Mouse (Mus musculus) CH12.LX (cell line): ENCODE results near the gene Kcnh6. TPM values are rescaled to one million over a fixed set of nuclear protein-coding genes. Genes with fewer than 3 reads are reported as not detected.

Source experiments
- DNase-seq: peaks from one replicate; pipeline ENCODE4 v3.0.0-alpha.2; 2013; ENCODE audit errors: extremely low read depth
- H3K27ac ChIP-seq: 2 replicates; pipeline ENCODE4 v1.5.1; 2012; ENCODE audit warnings: low read depth, mild to moderate bottlenecking, control low read depth, moderate library complexity; ENCODE audit not compliant: insufficient read depth
- H3K27me3 ChIP-seq: replicated peaks from 2 replicates; pipeline ENCODE3; 2012; ENCODE audit warnings: inconsistent platforms
- H3K36me3 ChIP-seq, 2 experiments: replicated peaks in 1 of 2; 2 replicates each; pipeline versions ENCODE3 to v1.6.1; 2012; ENCODE audit warnings: inconsistent platforms in 1 of 2, low read length in 1 of 2, mild to moderate bottlenecking in 1 of 2, mixed read lengths in 1 of 2, moderate library complexity in 1 of 2; ENCODE audit not compliant: control insufficient read depth in 1 of 2, insufficient read depth in 1 of 2
- H3K4me1 ChIP-seq, 2 experiments: 2 replicates each; pipeline ENCODE4 v1.6.1; 2012; ENCODE audit warnings: inconsistent platforms in 1 of 2, moderate library complexity in 1 of 2; ENCODE audit not compliant: insufficient read depth in 2 of 2, control insufficient read depth in 1 of 2
- H3K4me2 ChIP-seq: 2 replicates; pipeline ENCODE4 v1.6.1; 2012; ENCODE audit warnings: low read depth, mild to moderate bottlenecking, control low read depth; ENCODE audit not compliant: poor library complexity, insufficient read depth, severe bottlenecking
- H3K4me3 ChIP-seq, 3 experiments: fragments of 150-350 bp in 1 of 3; sonication (generic) in 1 of 3; replicated peaks in 1 of 3; 2 replicates each; pipeline versions ENCODE3 to v1.5.1; 2011 to 2012; ENCODE audit warnings: low read depth in 2 of 3, low read length in 2 of 3, mild to moderate bottlenecking in 2 of 3, moderate library complexity in 2 of 3, control low read depth in 1 of 3, improper control_type of control experiment in 1 of 3, inconsistent platforms in 1 of 3, mixed read lengths in 1 of 3; ENCODE audit not compliant: poor library complexity in 1 of 3
- H3K79me2 ChIP-seq: replicated peaks from 2 replicates; pipeline ENCODE4 v1.6.1; 2012; ENCODE audit warnings: mild to moderate bottlenecking, moderate library complexity; ENCODE audit not compliant: control insufficient read depth, poor library complexity, insufficient read depth, severe bottlenecking; ENCODE audit errors: extremely low read depth
- H3K9ac ChIP-seq: 2 replicates; pipeline ENCODE4 v1.6.1; 2012; ENCODE audit warnings: low read depth, mild to moderate bottlenecking, control low read depth, moderate library complexity; ENCODE audit not compliant: insufficient read depth
- H3K9me3 ChIP-seq: replicated peaks from 2 replicates; pipeline ENCODE3; 2012; ENCODE audit warnings: low read length, inconsistent platforms, mixed read lengths
- CHD1 ChIP-seq: IDR thresholded peaks from 2 replicates; pipeline ENCODE4 v1.6.1; 2012; ENCODE audit warnings: low read depth, low read length, improper control_type of control experiment, inconsistent platforms
- CHD2 ChIP-seq: IDR thresholded peaks from 2 replicates; pipeline ENCODE4 v1.6.1; 2011; ENCODE audit warnings: low read length, improper control_type of control experiment
- CTCF ChIP-seq, 2 experiments: IDR thresholded peaks in 1 of 2; conservative IDR thresholded peaks in 1 of 2; 2 replicates each; pipeline ENCODE4 v1.5.1; 2011 to 2012; ENCODE audit warnings: low read depth in 2 of 2, low read length in 2 of 2, improper control_type of control experiment in 1 of 2, inconsistent platforms in 1 of 2, mild to moderate bottlenecking in 1 of 2, moderate library complexity in 1 of 2
- EP300 ChIP-seq: IDR thresholded peaks from 2 replicates; pipeline ENCODE4 v1.6.1; 2011; ENCODE audit warnings: low read length, improper control_type of control experiment
- ETS1 ChIP-seq: conservative IDR thresholded peaks from 2 replicates; pipeline ENCODE4 v1.6.1; 2012; ENCODE audit warnings: low read depth, mild to moderate bottlenecking, inconsistent platforms, low read length, improper control_type of control experiment, moderate library complexity
- JUN ChIP-seq: IDR thresholded peaks from 2 replicates; pipeline ENCODE4 v1.6.1; 2011; ENCODE audit warnings: low read depth, mild to moderate bottlenecking, low read length, improper control_type of control experiment, moderate library complexity; ENCODE audit not compliant: insufficient read depth
- JUND ChIP-seq: conservative IDR thresholded peaks from 2 replicates; pipeline ENCODE4 v1.6.1; 2011; ENCODE audit warnings: low read depth, low read length, improper control_type of control experiment
- MAX ChIP-seq: IDR thresholded peaks from 2 replicates; pipeline ENCODE4 v1.6.1; 2011; ENCODE audit warnings: low read length, improper control_type of control experiment
- MEF2A ChIP-seq: IDR thresholded peaks from 2 replicates; pipeline ENCODE4 v1.6.1; 2014; ENCODE audit warnings: low read depth, mild to moderate bottlenecking, inconsistent platforms, low read length, improper control_type of control experiment, borderline replicate concordance
- MXI1 ChIP-seq: IDR thresholded peaks from 2 replicates; pipeline ENCODE4 v1.6.1; 2011; ENCODE audit warnings: mild to moderate bottlenecking, low read depth, low read length, improper control_type of control experiment
- NRF1 ChIP-seq: IDR thresholded peaks from 2 replicates; pipeline ENCODE4 v1.6.1; 2014; ENCODE audit warnings: low read depth, mild to moderate bottlenecking, inconsistent platforms, low read length, improper control_type of control experiment, moderate library complexity
- POLR2A ChIP-seq: IDR thresholded peaks from 2 replicates; pipeline ENCODE4 v1.6.1; 2011; ENCODE audit warnings: low read depth, mild to moderate bottlenecking, improper control_type of control experiment, low read length
- POLR2AphosphoS2 ChIP-seq: IDR thresholded peaks from 2 replicates; pipeline ENCODE4 v1.6.1; 2011; ENCODE audit warnings: low read depth, low read length, improper control_type of control experiment
- RAD21 ChIP-seq: IDR thresholded peaks from 2 replicates; pipeline ENCODE4 v1.6.1; 2011; ENCODE audit warnings: low read depth, mild to moderate bottlenecking, low read length, improper control_type of control experiment, moderate library complexity
- SIN3A ChIP-seq: IDR thresholded peaks from 2 replicates; pipeline ENCODE4 v1.6.1; 2012; ENCODE audit warnings: low read length, improper control_type of control experiment, inconsistent platforms
- SMC3 ChIP-seq: IDR thresholded peaks from 2 replicates; pipeline ENCODE4 v1.6.1; 2011; ENCODE audit warnings: low read depth, low read length, improper control_type of control experiment
- TBP ChIP-seq: conservative IDR thresholded peaks from 2 replicates; pipeline ENCODE4 v1.6.1; 2011; ENCODE audit warnings: low read depth, low read length, improper control_type of control experiment
- TCF12 ChIP-seq: IDR thresholded peaks from 2 replicates; pipeline ENCODE4 v1.6.1; 2014; ENCODE audit warnings: low read depth, mild to moderate bottlenecking, inconsistent platforms, low read length, improper control_type of control experiment
- UBTF ChIP-seq: IDR thresholded peaks from 2 replicates; pipeline ENCODE4 v1.6.1; 2012; ENCODE audit warnings: low read depth, mild to moderate bottlenecking, inconsistent platforms, low read length, improper control_type of control experiment, moderate library complexity
- USF1 ChIP-seq: IDR thresholded peaks from 2 replicates; pipeline ENCODE4 v1.6.1; 2014; ENCODE audit warnings: low read depth, mild to moderate bottlenecking, inconsistent platforms, low read length, improper control_type of control experiment
- USF2 ChIP-seq: conservative IDR thresholded peaks from 2 replicates; pipeline ENCODE4 v1.6.1; 2011; ENCODE audit warnings: low read depth, low read length, improper control_type of control experiment
- ZKSCAN1 ChIP-seq: IDR thresholded peaks from 2 replicates; pipeline ENCODE4 v1.6.1; 2012; ENCODE audit warnings: low read depth, inconsistent platforms, low read length, improper control_type of control experiment, borderline replicate concordance
- ZMIZ1 ChIP-seq: IDR thresholded peaks from 2 replicates; pipeline ENCODE4 v1.6.1; 2012; ENCODE audit warnings: low read depth, mild to moderate bottlenecking, inconsistent platforms, low read length, improper control_type of control experiment
- ZNF384 ChIP-seq: IDR thresholded peaks from 2 replicates; pipeline ENCODE4 v1.6.1; 2012; ENCODE audit warnings: low read depth, low read length, improper control_type of control experiment, inconsistent platforms
- dilution Hi-C: fragments of 300-500 bp; cut with MboI; formaldehyde crosslinking; loops from 2 replicates; pipeline ENCODE4 v1.14.3; 2020; ENCODE audit warnings: low sequenced_read_pairs; ENCODE audit not compliant: extremely low pct_unique_long_range_greater_than_20kb, extremely low pct_ligation_motif_present
- in situ Hi-C: fragments of 300-500 bp; cut with MboI; formaldehyde crosslinking; loops from 3 replicates; pipeline ENCODE4 v1.14.3; 2019; ENCODE audit warnings: low sequenced_read_pairs, low pct_ligation_motif_present, low pct_unique_long_range_greater_than_20kb, mixed read lengths
- polyA plus RNA-seq: library from polyadenylated mRNA; unstranded; fragments of >175 nt; gene quantifications from 2 replicates; pipeline ENCODE4 v1.2.1, GENCODE M21; 2012; ENCODE audit warnings: low read depth; ENCODE audit not compliant: insufficient read length
- total RNA-seq, 2 experiments: library from RNA; depleted of rRNA; stranded (reverse); fragments of 300-350 nt in 1 of 2; fragments of >200 nt in 1 of 2; gene quantifications; 2 replicates each; pipeline ENCODE4 v1.2.3; 2012 to 2014

Kcnh6 gene
- total and polyA plus RNA-seq, 3 experiments = 0.19 to 0.25 TPM; not detected in 1

DNA sequence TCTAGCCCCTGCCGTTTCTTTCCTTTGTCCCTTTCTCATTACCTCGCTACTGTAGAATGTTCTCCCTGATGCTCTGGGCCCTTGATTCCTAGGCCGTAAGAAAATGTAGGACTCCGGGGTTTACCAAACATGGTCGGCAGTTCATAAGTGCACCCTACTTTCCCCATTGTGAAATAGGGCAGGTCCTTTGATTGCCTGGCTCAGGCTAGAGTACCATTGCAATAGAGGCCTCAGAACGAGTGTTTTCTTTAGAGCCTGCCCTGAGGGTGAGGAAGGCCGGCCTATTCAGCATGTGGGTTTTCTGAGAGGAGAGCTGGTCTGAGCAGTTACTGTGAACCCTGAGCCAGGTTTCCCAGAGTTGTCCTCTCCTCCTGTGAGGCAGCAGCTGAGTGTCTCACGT is 50.1 kb downstream of the Kcnh6 start:
- DNase-seq = no peak
- in situ Hi-C loops = no loop called here

DNA sequence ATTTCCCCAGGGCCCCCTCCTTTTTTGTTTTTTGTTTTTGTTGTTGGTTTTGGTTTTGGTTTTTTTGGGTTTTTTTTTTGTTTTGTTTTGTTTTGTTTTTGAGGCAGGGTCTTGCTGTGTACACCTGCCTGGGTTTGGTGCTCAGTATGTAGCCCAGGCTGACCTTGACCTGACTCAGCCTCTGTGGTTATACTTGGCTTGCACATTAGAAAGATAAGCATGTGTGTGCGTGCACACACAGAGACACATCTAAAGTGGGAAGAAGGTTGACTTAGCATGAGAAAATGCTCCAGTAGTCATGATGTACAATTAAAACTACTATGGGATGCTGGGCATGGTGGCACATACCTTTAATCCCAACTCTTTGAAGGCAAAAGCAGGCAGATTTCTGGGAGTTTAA is 52.6 kb downstream of the Kcnh6 start:
- Histone ChIP-seq H3K36me3 (peaks cover 34 to 57% of the 10 kb centered on the region in 2 experiments), H3K79me2 (no peaks in the 10 kb centered on the region), H3K27me3 (no peaks in the 10 kb centered on the region), H3K4me1 (peaks cover 0 to 7% of the 10 kb centered on the region in 2 experiments; a peak in 2 of 4 replicates), H3K9ac (no peak overlapping the region), H3K4me3 (no peak overlapping the region), H3K4me2 (no peak overlapping the region), H3K27ac (no peak overlapping the region), H3K9me3 (no peaks in the 10 kb centered on the region)
- in situ Hi-C loops = no loop called here
- dilution Hi-C loops = loop anchor here (25.0 kb wide), 1 partner anchor 123 kb away; no protein-coding TSS in a partner anchor
- TF ChIP-seq ZNF384 = no peak
- TF ChIP-seq JUND = no peak
- no peak for TF ChIP-seq CHD2
- no peak for TF ChIP-seq NRF1
- no peak for TF ChIP-seq RAD21
- no peak for TF ChIP-seq MAX
- no peak for TF ChIP-seq SMC3
- no peak for TF ChIP-seq JUN
- no peak for TF ChIP-seq ETS1
- no peak for TF ChIP-seq SIN3A
- no peak for TF ChIP-seq TCF12
- no peak for TF ChIP-seq POLR2A
- no peak for TF ChIP-seq UBTF
- no peak for DNase-seq

More for the DNA sequence above, 50.1 kb downstream of the Kcnh6 start:
- H3K4me1 ChIP-seq = no peaks in the 10 kb centered on the region
- dilution Hi-C loops = loop anchor here (25.0 kb wide), 1 partner anchor 121 kb away; no protein-coding TSS in a partner anchor
- peaks cover 57 to 82% of the 10 kb centered on the region in 2 experiments for H3K36me3 ChIP-seq
- H3K79me2 ChIP-seq = no peaks in the 10 kb centered on the region
- no peak overlapping the region for H3K27ac ChIP-seq
- no peaks in the 10 kb centered on the region for H3K27me3 ChIP-seq
- H3K9ac ChIP-seq = no peak overlapping the region
- H3K9me3 ChIP-seq = no peaks in the 10 kb centered on the region
- TF ChIP-seq USF2 (no peak), CHD1 (no peak), MAX (no peak), UBTF (no peak), POLR2AphosphoS2 (no peak), ZMIZ1 (no peak), MEF2A (no peak), MXI1 (no peak), USF1 (no peak), ETS1 (no peak), CTCF (conservative IDR thresholded peaks at IDR 0.05 in 1 of 2, IDR thresholded peaks at IDR 0.05 in 1 of 2; ENCODE audit: low read depth in 2 of 2, low read length in 2 of 2) (no peak), ZNF384 (no peak), ZKSCAN1 (no peak), TBP (no peak), SIN3A (no peak), TCF12 (no peak), EP300 (no peak)
- H3K4me3 ChIP-seq = no peak overlapping the region
- no peak overlapping the region for H3K4me2 ChIP-seq
